9 mouse cellular contexts compared by ENCODE assay signal in the genomic region with DNA sequence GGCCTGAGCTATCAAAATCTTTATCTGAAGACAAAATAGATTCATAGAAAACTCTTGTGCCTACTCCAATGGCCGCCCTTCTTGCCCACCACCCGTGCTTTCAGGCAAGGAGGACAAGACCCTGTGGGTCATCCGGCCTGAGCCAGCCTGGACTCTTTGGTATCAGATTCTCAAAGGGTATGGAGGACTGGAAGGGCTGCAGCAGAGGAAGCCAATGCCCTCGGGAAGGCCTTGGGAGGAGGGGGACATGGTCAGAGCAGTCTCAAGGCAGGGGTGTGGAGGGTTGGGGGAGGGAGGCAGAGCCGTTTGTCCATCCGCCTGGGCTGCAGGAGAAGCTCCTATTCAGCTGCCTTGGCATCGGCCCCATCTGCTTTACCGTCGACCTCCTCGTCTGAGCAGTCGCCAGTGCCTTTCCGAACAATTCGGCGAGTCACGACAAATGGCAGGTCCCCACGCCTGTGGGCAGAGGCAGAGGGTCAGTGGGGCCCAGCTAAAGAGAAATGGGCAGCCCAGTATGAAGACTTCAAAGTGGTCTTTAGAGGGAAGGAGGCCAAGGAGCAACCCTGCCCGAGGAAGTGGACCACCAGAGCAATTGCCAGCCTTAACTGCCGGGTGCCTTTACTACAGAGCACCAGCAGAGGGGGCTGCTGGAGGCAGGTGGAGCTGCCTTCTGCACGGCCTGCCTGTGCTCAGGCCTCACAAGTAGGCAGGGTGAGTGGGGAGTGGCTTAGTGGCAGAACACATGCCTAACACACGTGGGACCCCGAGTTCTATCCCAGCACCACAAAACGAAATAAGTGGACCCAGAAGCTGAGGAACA. TPM values are rescaled to one million over a fixed set of nuclear protein-coding genes. Genes with fewer than 3 reads are reported as not detected.
DNase-seq lines count a peak whose midpoint lies in the region; ATAC-seq lines count a peak whose summit lies in the region.
"Had no signal": no experiment of that assay in that cellular context is flagged by ENCODE, and none has a peak within 500 bp of the region (broad histone marks: within the 10 kb centered on the region; RNA-seq: fewer than 3 reads in every experiment).

No protein-coding gene starts in this region.

- no peak overlapping the region for H3K4me2 ChIP-seq in midbrain, embryonic 14.5 days (ENCODE audit: low read length)
- no peak overlapping the region for H3K4me2 ChIP-seq in midbrain, embryonic 13.5 days (replicated peaks)
- H3K4me2 ChIP-seq: neural tube, embryonic 12.5 days had no signal

- DNase-seq in cerebellum, adult 9-10 months = peak; percentile 52
- DNase-seq in cerebellum, adult 8-10 months = no peak
- DNase-seq in midbrain, embryonic 14.5 days = peak; percentile 57
- DNase-seq in cerebellum, postnatal 14 days = peak; percentile 59 to 76
- DNase-seq in kidney, postnatal 10 days = peak; percentile 64
- peak; percentile 32 to 53 for DNase-seq in natural killer cell, adult 2 months (ENCODE audit: low spot score in 2 of 2)
- DNase-seq in right cerebral cortex, postnatal 25 days = no peak

- no peaks in the 10 kb centered on the region for H3K27me3 ChIP-seq in midbrain, embryonic 14.5 days (ENCODE audit: control insufficient read depth, insufficient read depth, low read length)
- no peaks in the 10 kb centered on the region for H3K27me3 ChIP-seq in midbrain, embryonic 13.5 days
- H3K27me3 ChIP-seq: neural tube, embryonic 12.5 days had no signal

- H3K9me3 ChIP-seq in midbrain, embryonic 14.5 days (ENCODE audit: control insufficient read depth, low read length) = no peaks in the 10 kb centered on the region
- H3K9me3 ChIP-seq in midbrain, embryonic 13.5 days = no peaks in the 10 kb centered on the region
- H3K9me3 ChIP-seq: neural tube, embryonic 12.5 days had no signal

- no peaks in the 10 kb centered on the region for H3K4me1 ChIP-seq in midbrain, embryonic 14.5 days (ENCODE audit: control insufficient read depth, insufficient read depth, low read length)
- no peaks in the 10 kb centered on the region for H3K4me1 ChIP-seq in midbrain, embryonic 13.5 days (replicated peaks)
- H3K4me1 ChIP-seq: neural tube, embryonic 12.5 days had no signal

- no peak overlapping the region for H3K4me3 ChIP-seq in midbrain, embryonic 14.5 days (replicated peaks; ENCODE audit: low read depth, low read length)
- no peak overlapping the region for H3K4me3 ChIP-seq in midbrain, embryonic 13.5 days (replicated peaks)
- H3K4me3 ChIP-seq: neural tube, embryonic 12.5 days had no signal

- H3K27ac ChIP-seq in midbrain, embryonic 14.5 days (replicated peaks; ENCODE audit: low read depth, low read length) = no peak overlapping the region
- H3K27ac ChIP-seq in midbrain, embryonic 13.5 days = no peak overlapping the region
- H3K27ac ChIP-seq: neural tube, embryonic 12.5 days had no signal

- H3K9ac ChIP-seq in midbrain, embryonic 14.5 days (replicated peaks; ENCODE audit: low read length) = no peak overlapping the region
- H3K9ac ChIP-seq in midbrain, embryonic 13.5 days (replicated peaks) = no peak overlapping the region
- H3K9ac ChIP-seq: neural tube, embryonic 12.5 days had no signal

- 80% methylated on average over 22 of the region's 22 CpGs for WGBS in midbrain, embryonic 14.5 days
- 77% methylated on average over 22 of the region's 22 CpGs for WGBS in midbrain, embryonic 13.5 days

- no peak for ATAC-seq in midbrain, embryonic 14.5 days (ENCODE audit: low FRiP score, low TSS enrichment)
- no peak for ATAC-seq in midbrain, embryonic 13.5 days

- H3K36me3 ChIP-seq in midbrain, embryonic 14.5 days (ENCODE audit: control insufficient read depth, insufficient read depth, low read length) = peaks cover 60% of the 10 kb centered on the region
- peaks cover 64% of the 10 kb centered on the region for H3K36me3 ChIP-seq in midbrain, embryonic 13.5 days

RNA-seq across cellular contexts. Expression of a gene that starts 5.0 kb away (rescaled TPM):
- polyA plus RNA-seq in midbrain, embryonic 14.5 days (2014; fragmentation: Nextera tagmentation; extraction: Ambion mirVana) = 0.11 TPM in 2 replicates
- polyA plus RNA-seq in midbrain, embryonic 13.5 days (2015; fragmentation: Nextera tagmentation; extraction: Ambion mirVana) = 0.23 TPM in 1 of 2 replicates, not detected in the other

RNA-seq across cellular contexts. Expression of a gene that starts 32.9 kb away (rescaled TPM):
- polyA plus RNA-seq in midbrain, embryonic 14.5 days (2014; fragmentation: Nextera tagmentation; extraction: Ambion mirVana) = not detected in 2 replicates
- polyA plus RNA-seq in midbrain, embryonic 13.5 days (2015; fragmentation: Nextera tagmentation; extraction: Ambion mirVana) = not detected in 2 replicates
- polyA plus RNA-seq: neural tube, embryonic 12.5 days had no signal

Comparison
In these comparisons a context has a peak if more than half of its experiments do, and no peak if none do; other contexts are left out.
1. DNase-seq: peak in cerebellum, adult 9-10 months (single experiment), midbrain, embryonic 14.5 days (single experiment), cerebellum, postnatal 14 days (2 of 2), kidney, postnatal 10 days (single experiment) and natural killer cell, adult 2 months (2 of 2); none in cerebellum, adult 8-10 months (single experiment) and right cerebral cortex, postnatal 25 days (single experiment).